Comparison of ENCODE assay signal across 8 mouse cellular contexts in genomic region chr7:130319799-130320556, GRCm38 (mm10).
DNase-seq lines count a peak whose midpoint lies in the region; ATAC-seq and TF ChIP-seq lines count a peak whose summit lies in the region.

No protein-coding gene starts in this region.

- no peak for TF ChIP-seq CTCF in intestine, postnatal 0 days (IDR thresholded peaks at IDR 0.05; ENCODE audit: low read depth)
- TF ChIP-seq CTCF in lung, adult 2 months (IDR thresholded peaks at IDR 0.05; ENCODE audit: insufficient read depth, low read length) = no peak

- no peak for TF ChIP-seq POLR2A in lung, adult 2 months (IDR thresholded peaks at IDR 0.05; ENCODE audit: borderline replicate concordance, extremely low read depth, low read depth, low read length)

- no peaks in the 10 kb centered on the region for H3K9me3 ChIP-seq in intestine, embryonic 14.5 days (ENCODE audit: control insufficient read depth, low read length)
- H3K9me3 ChIP-seq in intestine, postnatal 0 days (ENCODE audit: control insufficient read depth) = no peaks in the 10 kb centered on the region
- H3K9me3 ChIP-seq in intestine, embryonic 15.5 days = no peaks in the 10 kb centered on the region

- H3K36me3 ChIP-seq in intestine, embryonic 14.5 days (ENCODE audit: control insufficient read depth, insufficient read depth, low read length) = no peaks in the 10 kb centered on the region
- no peaks in the 10 kb centered on the region for H3K36me3 ChIP-seq in intestine, postnatal 0 days (ENCODE audit: control insufficient read depth, insufficient read depth)
- H3K36me3 ChIP-seq in intestine, embryonic 15.5 days = no peaks in the 10 kb centered on the region

- no peak overlapping the region for H3K9ac ChIP-seq in intestine, embryonic 14.5 days (ENCODE audit: low read length)
- no peak overlapping the region for H3K9ac ChIP-seq in intestine, postnatal 0 days (ENCODE audit: low read depth, low read length)
- H3K9ac ChIP-seq in intestine, embryonic 15.5 days = no peak overlapping the region

- ATAC-seq in intestine, embryonic 14.5 days (replicated peaks; ENCODE audit: low FRiP score, low TSS enrichment, low read depth) = 0 out of 2 replicates have a peak, but pooled peaks have one; percentile 43
- ATAC-seq in intestine, postnatal 0 days = no peak
- peak; percentile 61 for ATAC-seq in intestine, embryonic 15.5 days

- no peak overlapping the region for H3K4me2 ChIP-seq in intestine, embryonic 14.5 days (ENCODE audit: low read length)
- no peak overlapping the region for H3K4me2 ChIP-seq in intestine, postnatal 0 days (replicated peaks; ENCODE audit: low read depth)
- H3K4me2 ChIP-seq in intestine, embryonic 15.5 days (replicated peaks) = no peak overlapping the region

- 37% methylated on average over 8 of the region's 8 CpGs for WGBS in intestine, embryonic 14.5 days
- 44% methylated on average over 8 of the region's 8 CpGs for whole genome bisulfite sequencing in intestine, postnatal 0 days
- WGBS in intestine, embryonic 15.5 days = 38% methylated on average over 8 of the region's 8 CpGs
- WGBS in lung, adult 2 months = 20% methylated on average over 8 of the region's 8 CpGs

- H3K4me3 ChIP-seq in intestine, embryonic 14.5 days (ENCODE audit: low read depth, low read length) = no peak overlapping the region
- no peak overlapping the region for H3K4me3 ChIP-seq in intestine, postnatal 0 days (ENCODE audit: low read depth, low read length)
- no peak overlapping the region for H3K4me3 ChIP-seq in intestine, embryonic 15.5 days (replicated peaks)
- no peak overlapping the region for H3K4me3 ChIP-seq in lung, adult 2 months (replicated peaks; ENCODE audit: extremely low read depth, low read depth, low read length)

- intact Hi-C loops in gastrocnemius, postnatal 36 days (cut with DNase I) = no loop called here

- peaks cover 8% of the 10 kb centered on the region for H3K4me1 ChIP-seq in intestine, embryonic 14.5 days (replicated peaks; ENCODE audit: control insufficient read depth, insufficient read depth, low read length)
- no peaks in the 10 kb centered on the region; the same call in 1 of the 2 replicates for H3K4me1 ChIP-seq in intestine, postnatal 0 days (replicated peaks; ENCODE audit: control insufficient read depth, insufficient read depth, low read length)
- peaks cover 8% of the 10 kb centered on the region for H3K4me1 ChIP-seq in intestine, embryonic 15.5 days (replicated peaks)
- H3K4me1 ChIP-seq in lung, adult 2 months (ENCODE audit: control insufficient read depth, insufficient read depth, low read length) = no peaks in the 10 kb centered on the region; the same call in 1 of the 2 replicates

- H3K27ac ChIP-seq in intestine, embryonic 14.5 days (ENCODE audit: low read depth) = peak overlapping the region; percentile 45; the same call in 1 of the 2 replicates
- H3K27ac ChIP-seq in intestine, postnatal 0 days (ENCODE audit: low read depth, low read length) = no peak overlapping the region
- no peak overlapping the region for H3K27ac ChIP-seq in intestine, embryonic 15.5 days

- DNase-seq in intestine, embryonic 14.5 days (ENCODE audit: low spot score) = peak; percentile 77
- DNase-seq in embryo, embryonic 11.5 days (ENCODE audit: low read depth, low spot score) = peak; percentile 48
- peak; percentile 33 to 52 for DNase-seq in gastrocnemius, postnatal 36 days
- peak; percentile 30 for DNase-seq in lung, adult 2 months
- DNase-seq in ovary, postnatal 14 days (ENCODE audit: low spot score) = peak; percentile 58
- DNase-seq in natural killer cell, adult 2 months (ENCODE audit: low spot score in 2 of 2) = no peak

- H3K27me3 ChIP-seq in intestine, embryonic 14.5 days (replicated peaks; ENCODE audit: control insufficient read depth, insufficient read depth, low read length) = no peaks in the 10 kb centered on the region
- no peaks in the 10 kb centered on the region for H3K27me3 ChIP-seq in intestine, postnatal 0 days (replicated peaks; ENCODE audit: control insufficient read depth, insufficient read depth, low read length)
- no peaks in the 10 kb centered on the region for H3K27me3 ChIP-seq in intestine, embryonic 15.5 days (replicated peaks)

Comparison
In these comparisons a context has a peak if more than half of its experiments do, and no peak if none do; other contexts are left out.
1. DNase-seq: peak in intestine, embryonic 14.5 days (single experiment), embryo, embryonic 11.5 days (single experiment), gastrocnemius, postnatal 36 days (2 of 2), lung, adult 2 months (single experiment) and ovary, postnatal 14 days (single experiment); none in natural killer cell, adult 2 months (0 of 2).